Comparison of ENCODE assay signal across 8 mouse cellular contexts in the genomic region with DNA sequence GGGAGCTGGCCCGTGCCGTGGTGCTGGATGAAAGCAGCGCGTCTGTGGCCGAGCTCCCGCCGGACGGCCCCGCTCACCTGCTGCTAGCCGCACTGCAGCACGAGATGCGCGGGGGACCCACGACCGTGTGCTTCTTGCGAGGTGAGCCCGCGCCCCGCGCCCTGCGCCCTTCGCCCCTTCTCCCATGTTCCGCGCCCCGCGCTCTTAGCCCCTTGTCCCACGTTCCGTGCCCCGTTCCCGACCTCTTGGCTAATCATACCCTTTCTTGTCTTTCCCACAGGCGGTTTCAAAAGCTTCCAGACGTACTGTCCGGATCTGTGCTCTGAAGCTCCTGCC. TPM values are rescaled to one million over a fixed set of nuclear protein-coding genes. Genes with fewer than 3 reads are reported as not detected.
DNase-seq lines count a peak whose midpoint lies in the region; TF ChIP-seq lines count a peak whose summit lies in the region.

No protein-coding gene starts in this region.

- no peak for TF ChIP-seq POLR2A in kidney, adult 2 months (IDR thresholded peaks at IDR 0.05; ENCODE audit: low read depth, low read length)

- no peaks in the 10 kb centered on the region for H3K4me1 ChIP-seq in kidney, adult 2 months (ENCODE audit: control insufficient read depth, insufficient read depth, low read length)
- H3K4me1 ChIP-seq in hindbrain, embryonic 10.5 days (replicated peaks), result peaks cover 21% of the 10 kb centered on the region
- peaks cover 18% of the 10 kb centered on the region for H3K4me1 ChIP-seq in midbrain, embryonic 10.5 days

- TF ChIP-seq CTCF in kidney, adult 2 months (conservative IDR thresholded peaks at IDR 0.05; ENCODE audit: insufficient read depth, insufficient read length, low read depth, low read length), result no peak

- 3% methylated on average over 33 of the region's 33 CpGs for whole genome bisulfite sequencing in kidney, adult 2 months
- WGBS in hindbrain, embryonic 10.5 days, result 5% methylated on average over 33 of the region's 33 CpGs
- WGBS in midbrain, embryonic 10.5 days, result 5% methylated on average over 33 of the region's 33 CpGs

- peak overlapping the region; percentile 45 for H3K4me3 ChIP-seq in kidney, adult 2 months (ENCODE audit: insufficient read depth, low read depth, low read length)
- H3K4me3 ChIP-seq in hindbrain, embryonic 10.5 days, result peak overlapping the region; percentile 61
- H3K4me3 ChIP-seq in midbrain, embryonic 10.5 days, result peak overlapping the region; percentile 61

- H3K27ac ChIP-seq in kidney, adult 2 months (ENCODE audit: insufficient read depth, low read depth, low read length), result no peak overlapping the region
- peak overlapping the region; percentile 80 for H3K27ac ChIP-seq in hindbrain, embryonic 10.5 days
- peak overlapping the region; percentile 79 for H3K27ac ChIP-seq in midbrain, embryonic 10.5 days (replicated peaks)

- H3K27me3 ChIP-seq in kidney, adult 2 months (replicated peaks; ENCODE audit: control insufficient read depth, insufficient read depth, low read length), result no peaks in the 10 kb centered on the region
- H3K27me3 ChIP-seq in hindbrain, embryonic 10.5 days (ENCODE audit: insufficient read depth, poor library complexity, severe bottlenecking), result peaks cover 50% of the 10 kb centered on the region
- peaks cover 54% of the 10 kb centered on the region for H3K27me3 ChIP-seq in midbrain, embryonic 10.5 days (ENCODE audit: low read depth, poor library complexity, severe bottlenecking)

- no peaks in the 10 kb centered on the region for H3K9me3 ChIP-seq in hindbrain, embryonic 10.5 days
- no peaks in the 10 kb centered on the region for H3K9me3 ChIP-seq in midbrain, embryonic 10.5 days (replicated peaks)

- peak; percentile 17 for DNase-seq in kidney, adult 2 months
- no peak for DNase-seq in kidney, postnatal 14 days
- DNase-seq in WW6 (ENCODE audit: low read depth, low spot score), result peak; percentile 31
- DNase-seq in hindbrain, embryonic 10.5 days (ENCODE audit: low spot score), result no peak
- no peak for DNase-seq in midbrain, embryonic 10.5 days (ENCODE audit: low spot score)
- DNase-seq in urinary bladder, postnatal 14 days (ENCODE audit: low spot score), result no peak
- DNase-seq in layer of hippocampus, postnatal 14 days (ENCODE audit: low spot score in 2 of 2), result no peak
- no peak for DNase-seq in cerebellum, postnatal 4 days (ENCODE audit: low spot score in 2 of 2)

- H3K36me3 ChIP-seq in kidney, adult 2 months (ENCODE audit: control insufficient read depth, insufficient read depth, low read length), result no peaks in the 10 kb centered on the region
- H3K36me3 ChIP-seq in hindbrain, embryonic 10.5 days, result no peaks in the 10 kb centered on the region
- no peaks in the 10 kb centered on the region for H3K36me3 ChIP-seq in midbrain, embryonic 10.5 days

RNA-seq across cellular contexts. Expression of gene Dusp2, which starts 0.5 kb away (rescaled TPM):
- polyA plus RNA-seq in kidney, adult 2 months (2012; rRNA removed), result 1.0 and 5.7 TPM in 2 replicates
- 5.2 and 5.7 TPM in 2 replicates for polyA plus RNA-seq in hindbrain, embryonic 10.5 days (2016; fragmentation: Nextera tagmentation; extraction: Ambion mirVana)
- polyA plus RNA-seq in midbrain, embryonic 10.5 days (2016; fragmentation: Nextera tagmentation; extraction: Ambion mirVana), result 3.2 and 3.9 TPM in 2 replicates
- 1 to 10 TPM; 2.0 to 3.9 TPM for total RNA-seq in layer of hippocampus, postnatal 14 days (2021)

RNA-seq across cellular contexts. Expression of gene Astl, which starts 2.0 kb away (rescaled TPM):
- polyA plus RNA-seq in kidney, adult 2 months (2012; rRNA removed), result not detected in 2 replicates
- not detected in 2 replicates for polyA plus RNA-seq in hindbrain, embryonic 10.5 days (2016; fragmentation: Nextera tagmentation; extraction: Ambion mirVana)
- polyA plus RNA-seq in midbrain, embryonic 10.5 days (2016; fragmentation: Nextera tagmentation; extraction: Ambion mirVana), result not detected in 2 replicates
- not detected for total RNA-seq in layer of hippocampus, postnatal 14 days (2021)

RNA-seq across cellular contexts. Expression of gene Adra2b, which starts 26.5 kb away (rescaled TPM):
- 64.7 and 68.2 TPM in 2 replicates for polyA plus RNA-seq in kidney, adult 2 months (2012; rRNA removed)
- polyA plus RNA-seq in hindbrain, embryonic 10.5 days (2016; fragmentation: Nextera tagmentation; extraction: Ambion mirVana), result 2.3 and 3.0 TPM in 2 replicates
- 2.6 and 2.8 TPM in 2 replicates for polyA plus RNA-seq in midbrain, embryonic 10.5 days (2016; fragmentation: Nextera tagmentation; extraction: Ambion mirVana)
- under 1 TPM; 0.18 to 0.43 TPM for total RNA-seq in layer of hippocampus, postnatal 14 days (2021)

Comparison
In these comparisons a context has a peak if more than half of its experiments do, and no peak if none do; other contexts are left out.
1. DNase-seq: peak in kidney, adult 2 months (single experiment) and WW6 (single experiment); none in kidney, postnatal 14 days (single experiment), hindbrain, embryonic 10.5 days (single experiment), midbrain, embryonic 10.5 days (single experiment), urinary bladder, postnatal 14 days (single experiment), layer of hippocampus, postnatal 14 days (0 of 2) and cerebellum, postnatal 4 days (0 of 2).
2. RNA of gene Adra2b, which starts 26.5 kb away (polyA plus RNA-seq): 64.7 to 68.2 TPM in kidney, adult 2 months; 2.3 to 3.0 TPM in hindbrain, embryonic 10.5 days and 2.6 to 2.8 TPM in midbrain, embryonic 10.5 days; every median in the first group is over 10 times any median in the second.
3. Peak in every context shown above with its lines, with median percentiles within 50 percentile points of each other: H3K4me3 ChIP-seq.